Mouse (Mus musculus) stomach, postnatal 0 days (tissue): ENCODE data around the gene Ccdc157. TPM values are rescaled to one million over a fixed set of nuclear protein-coding genes. Genes with fewer than 3 reads are reported as not detected.

Source experiments
- ATAC-seq: fragments of 200-750 bp; cut with Nextera tagmentation; 2 replicates; pipeline ENCODE4 v1.8.0; 2017; ENCODE audit not compliant: low FRiP score, low TSS enrichment
- DNase-seq: peaks from one replicate; pipeline ENCODE4 v3.0.0-alpha.2; 2016; ENCODE audit warnings: low spot score
- H3K27ac ChIP-seq: fragments of 300-500 bp; sonication (generic); replicated peaks from 2 replicates; pipeline ENCODE4 v1.5.1; 2014; ENCODE audit warnings: mild to moderate bottlenecking, control low read depth
- H3K27me3 ChIP-seq: fragments of 300-500 bp; sonication (generic); 2 replicates; pipeline ENCODE4 v1.6.1; 2014; ENCODE audit warnings: low read length; ENCODE audit not compliant: control insufficient read depth, insufficient read depth
- H3K36me3 ChIP-seq: fragments of 300-500 bp; sonication (generic); 2 replicates; pipeline ENCODE4 v1.6.1; 2014; ENCODE audit warnings: low read length, mixed read lengths; ENCODE audit not compliant: control insufficient read depth, insufficient read depth
- H3K4me1 ChIP-seq: fragments of 300-500 bp; sonication (generic); replicated peaks from 2 replicates; pipeline ENCODE4 v1.6.1; 2014; ENCODE audit warnings: antibody characterized with exemption; ENCODE audit not compliant: control insufficient read depth, insufficient read depth
- H3K4me2 ChIP-seq: fragments of 300-500 bp; sonication (generic); replicated peaks from 2 replicates; pipeline ENCODE4 v1.6.1; 2014; ENCODE audit warnings: low read depth, mild to moderate bottlenecking, control low read depth, moderate library complexity
- H3K4me3 ChIP-seq: fragments of 300-500 bp; sonication (generic); 2 replicates; pipeline ENCODE4 v1.5.1; 2014; ENCODE audit warnings: low read depth, low read length, control low read depth
- H3K9ac ChIP-seq: fragments of 300-500 bp; sonication (generic); 2 replicates; pipeline ENCODE4 v1.6.1; 2014; ENCODE audit warnings: mild to moderate bottlenecking, low read length, control low read depth, mixed read lengths
- H3K9me3 ChIP-seq: fragments of 300-500 bp; sonication (generic); 2 replicates; pipeline ENCODE4 v1.6.1; 2016; ENCODE audit warnings: low read length; ENCODE audit not compliant: control insufficient read depth
- CTCF ChIP-seq: IDR thresholded peaks from 2 replicates; pipeline ENCODE4 v1.5.1; 2016; ENCODE audit warnings: antibody characterized with exemption, low read depth, mild to moderate bottlenecking, moderate library complexity
- EP300 ChIP-seq: optimal IDR thresholded peaks from 2 replicates; pipeline ENCODE3; 2016; ENCODE audit warnings: antibody characterized with exemption
- WGBS: fragments of 180-500 bp; shearing (Covaris S2); extraction: QIAGEN DNeasy Blood & Tissue Kit; methylation state at CpG from one replicate; pipeline ENCODE4 v1.1.7; 2014; 5-methylcytosine and 5-hydroxymethylcytosine counted together
- microRNA-seq: library from miRNA; unstranded; fragments of <30 nt; microRNA quantifications from one replicate; pipeline ENCODE4, GENCODE M21; 2016
- polyA plus RNA-seq: library from polyadenylated mRNA; unstranded; fragments of >200 nt; fragmentation: Nextera tagmentation; extraction: Ambion mirVana; gene quantifications from 2 replicates; pipeline ENCODE4 v1.2.1, GENCODE M21; 2015

The Ccdc157 gene
- polyA plus RNA-seq, 1 experiment from 2014 or later: 2.2 TPM

DNA sequence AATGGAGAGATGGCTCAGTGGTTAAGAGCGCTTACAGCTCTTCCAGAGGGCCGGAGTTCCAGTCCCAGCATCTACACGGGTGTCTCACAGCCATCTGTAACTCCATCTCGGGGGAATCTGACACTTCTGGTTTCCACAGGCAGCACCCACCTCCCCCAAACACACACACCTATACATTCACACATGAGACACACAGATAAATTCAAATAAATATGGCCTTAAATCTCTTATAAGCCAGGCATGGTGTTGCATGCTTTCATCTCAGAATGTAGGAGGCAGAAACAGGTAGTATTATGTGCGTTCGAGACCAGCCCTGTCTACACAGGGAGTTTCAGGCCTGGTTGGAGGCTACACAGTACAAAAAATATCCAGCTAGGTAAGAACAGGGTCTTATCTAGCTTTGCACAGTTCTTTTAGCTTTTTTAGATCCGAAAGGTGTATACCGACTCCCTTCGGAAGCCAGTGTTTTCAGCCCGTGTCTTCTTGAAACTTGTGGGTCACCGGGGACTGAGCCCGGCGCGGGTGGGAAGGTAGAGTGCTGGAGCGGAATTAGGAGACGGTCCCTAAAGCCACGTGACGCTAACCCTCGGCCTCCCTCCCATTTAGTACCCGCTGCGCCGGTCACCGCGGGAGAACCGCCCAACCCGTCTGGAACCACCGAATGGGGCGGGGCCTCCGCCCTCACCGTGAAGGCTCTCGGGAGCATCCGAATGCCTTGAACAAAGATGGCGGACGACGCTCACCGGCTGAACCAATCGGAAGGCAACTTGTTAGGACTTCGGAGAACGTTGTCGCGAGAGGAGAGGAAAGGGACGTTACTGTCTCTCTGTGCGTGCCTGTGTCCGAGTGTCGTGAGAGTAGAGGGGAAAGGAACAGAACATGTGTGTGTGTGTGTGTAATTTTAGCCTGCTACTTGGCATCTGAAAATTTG lies 63.8 kb downstream of the Ccdc157 start:
- no peaks in the 10 kb centered on the region for H3K36me3 ChIP-seq
- WGBS: 2% methylated on average over 45 of the region's 45 CpGs
- ATAC-seq (peak; percentile 91), DNase-seq (peak; percentile 98)
- peak overlapping the region; percentile 90 for H3K27ac ChIP-seq
- H3K4me1 ChIP-seq: peaks cover 7% of the 10 kb centered on the region
- peak overlapping the region; percentile 78 for H3K4me2 ChIP-seq
- TF ChIP-seq CTCF (0 out of 2 replicates have a peak, but pooled peaks have one; percentile 1), EP300 (peak; percentile 96)
- H3K4me3 ChIP-seq: peak overlapping the region; percentile 43
- H3K9me3 ChIP-seq: no peaks in the 10 kb centered on the region
- H3K27me3 ChIP-seq: no peaks in the 10 kb centered on the region
- H3K9ac ChIP-seq: peak overlapping the region; percentile 71

DNA sequence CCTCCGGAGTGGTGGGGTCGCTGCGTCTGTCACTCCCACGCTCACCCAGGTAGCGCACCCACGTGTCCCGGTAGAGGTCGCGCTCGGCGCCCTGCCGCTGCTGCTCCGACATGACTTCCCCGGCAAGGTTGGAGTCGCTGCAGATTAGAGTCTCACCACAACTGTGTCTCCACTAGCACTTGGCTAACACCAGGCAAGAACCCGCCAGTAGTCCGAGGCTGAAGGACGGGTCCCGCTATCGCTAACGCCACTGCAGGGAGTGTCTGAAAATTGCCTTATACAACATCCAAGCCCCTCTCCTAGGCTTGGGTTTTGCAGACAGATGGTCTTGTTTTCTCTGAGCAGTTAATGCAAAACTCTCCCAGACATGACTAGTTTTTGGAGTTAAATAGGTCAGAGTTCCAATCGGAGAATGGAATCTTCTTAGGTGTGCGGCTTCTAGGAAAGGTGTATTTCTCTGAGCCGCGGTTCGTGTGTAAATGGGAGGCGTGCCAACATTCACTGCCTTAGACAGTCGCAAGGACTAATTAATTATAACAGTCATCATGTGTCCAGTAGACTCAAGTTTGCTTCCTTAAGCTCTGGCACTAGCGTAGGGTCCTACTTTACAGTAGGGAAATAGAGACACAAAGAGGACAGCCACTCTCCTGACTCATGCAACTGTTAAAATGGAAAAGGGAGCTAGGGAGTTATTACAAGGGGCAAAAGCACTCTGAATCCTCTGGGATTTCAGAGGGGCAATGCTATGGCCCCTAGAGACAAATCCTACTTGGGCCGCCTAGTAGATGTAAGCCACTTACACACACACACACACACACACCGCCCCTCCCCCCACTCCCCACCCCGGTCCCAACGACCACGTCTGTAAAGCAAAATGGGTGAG lies 64.7 kb downstream of the Ccdc157 start, which contains the start of gene Mtfp1:
TSS of gene Mtfp1 (minus strand) at position 275 of the 883 bp plus-strand sequence.
- Histone ChIP-seq H3K36me3 (no peaks in the 10 kb centered on the region), H3K27me3 (no peaks in the 10 kb centered on the region), H3K4me2 (peak within 1 kb of the TSS; percentile 78), H3K27ac (peak within 1 kb of the TSS; percentile 86), H3K9ac (peak within 1 kb of the TSS; percentile 61), H3K4me3 (peak within 1 kb of the TSS; percentile 53), H3K4me1 (peaks cover 7% of the 10 kb centered on the region), H3K9me3 (no peaks in the 10 kb centered on the region)
- ATAC-seq (no peak), DNase-seq (peak; percentile 68)
- WGBS: 4% methylated on average over 31 of the region's 34 CpGs
- TF ChIP-seq EP300 (no peak), CTCF (peak; percentile 40)

DNA sequence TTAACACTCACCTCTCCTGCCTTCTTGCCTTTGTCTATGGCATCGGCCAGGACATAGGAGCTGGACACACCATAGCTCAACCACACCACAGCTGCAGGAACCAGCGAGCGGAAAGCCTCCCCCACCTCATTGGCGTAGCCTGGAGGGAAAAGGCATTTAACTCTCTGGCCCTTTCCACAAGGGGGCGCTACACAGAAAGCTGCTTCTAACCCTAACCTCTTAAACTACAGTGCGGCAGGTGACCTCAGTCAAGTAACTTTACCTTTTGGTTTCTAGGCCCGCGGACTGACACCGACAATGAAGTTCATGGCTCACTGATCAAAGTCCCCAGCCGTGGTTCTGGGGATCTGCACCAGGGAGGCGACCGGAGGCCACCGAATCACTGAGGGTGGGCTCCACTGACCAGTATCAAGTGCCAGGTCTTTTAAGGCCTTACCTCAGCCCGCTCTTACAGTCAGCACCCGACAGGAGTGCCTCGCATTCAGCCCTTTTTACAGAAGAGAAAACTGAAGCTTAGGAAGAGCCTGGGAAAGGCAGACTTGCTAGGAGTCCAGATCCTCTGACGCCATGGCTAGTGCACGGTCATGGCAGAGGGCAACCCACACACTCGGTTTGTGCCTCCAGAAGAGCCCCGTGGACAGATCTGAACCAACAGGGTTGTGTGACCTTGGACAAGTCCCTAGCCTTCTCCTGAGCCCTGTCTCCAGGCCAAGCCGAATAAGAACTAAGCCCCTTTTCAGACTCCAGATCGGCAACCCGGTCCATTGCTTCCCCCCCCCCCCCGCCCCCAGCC lies 65.5 kb downstream of the Ccdc157 start:
- Histone ChIP-seq H3K27me3 (no peaks in the 10 kb centered on the region), H3K27ac (peak overlapping the region; percentile 86), H3K36me3 (no peaks in the 10 kb centered on the region), H3K4me3 (peak overlapping the region; percentile 53), H3K4me2 (peak overlapping the region; percentile 78), H3K4me1 (peaks cover 7% of the 10 kb centered on the region), H3K9ac (peak overlapping the region; percentile 61), H3K9me3 (no peaks in the 10 kb centered on the region)
- 8% methylated on average over 23 of the region's 24 CpGs for WGBS
- peak; percentile 55 for ATAC-seq
- peak; percentile 88 for DNase-seq
- no peak for TF ChIP-seq EP300
- peak; percentile 85 for TF ChIP-seq CTCF

DNA sequence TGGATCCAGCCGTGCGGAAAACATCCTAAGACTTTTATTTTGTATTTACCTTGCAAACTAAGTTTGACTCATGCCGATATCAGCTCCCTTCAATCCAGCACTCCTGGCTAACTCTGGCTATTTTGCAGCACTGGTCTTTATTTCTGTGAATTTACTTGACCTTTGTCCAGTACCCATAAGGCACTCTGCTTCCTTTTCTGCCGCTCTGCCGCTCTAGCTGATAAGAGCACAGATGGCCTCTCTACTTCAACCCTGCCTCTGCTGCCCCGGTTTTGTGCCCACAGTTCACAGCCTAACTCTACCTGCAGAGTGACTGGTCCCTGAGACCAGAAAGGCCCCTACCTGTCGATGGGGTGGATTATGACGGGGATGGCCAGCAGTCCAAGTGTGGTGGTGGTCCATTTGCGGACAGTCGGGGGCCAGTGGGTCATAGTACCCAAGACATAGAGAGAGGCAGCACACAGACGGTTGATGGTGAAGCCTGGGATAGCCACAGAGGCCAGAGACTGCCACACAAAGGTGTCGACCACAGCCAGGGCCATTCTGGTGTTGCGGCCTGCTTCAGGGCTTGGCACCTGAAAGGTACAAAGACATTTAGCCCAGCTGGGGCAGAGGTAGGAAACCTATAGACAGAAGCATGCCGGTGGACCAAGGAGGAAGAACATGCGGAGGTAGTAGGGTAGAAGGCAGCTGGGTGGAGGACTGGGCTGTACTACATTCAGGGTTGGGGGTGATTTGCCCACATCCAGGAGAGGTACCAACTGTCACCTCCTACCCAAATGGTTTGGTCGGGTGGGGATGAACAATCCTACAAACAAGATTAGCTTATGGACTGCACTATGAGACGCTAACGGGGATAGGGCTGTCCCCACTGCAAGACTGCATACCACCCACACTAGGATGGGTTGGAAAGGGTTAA lies 66.4 kb downstream of the Ccdc157 start:
- peak overlapping the region; percentile 86 for H3K27ac ChIP-seq
- H3K27me3 ChIP-seq: no peaks in the 10 kb centered on the region
- no peaks in the 10 kb centered on the region for H3K9me3 ChIP-seq
- H3K4me1 ChIP-seq: peaks cover 7% of the 10 kb centered on the region
- peak overlapping the region; percentile 78 for H3K4me2 ChIP-seq
- DNase-seq: peak; percentile 67
- TF ChIP-seq EP300: no peak
- peak; percentile 58 for ATAC-seq
- 64% methylated on average over 18 of the region's 18 CpGs for WGBS
- H3K4me3 ChIP-seq: no peak overlapping the region
- H3K9ac ChIP-seq: no peak overlapping the region
- no peaks in the 10 kb centered on the region for H3K36me3 ChIP-seq

Small RNA genes within 50 kb of the gene (microRNA-seq; reads per million reads assigned to microRNA genes)
- 2.9 reads per million for gene Mir3060

Other genes starting within 250 kb of the Ccdc157 start
- gene Slc35e4, start 245.6 kb downstream of the Ccdc157 start, polyA plus RNA-seq: 7.3 and 7.5 TPM in 2 replicates
- 47.5 and 53.3 TPM in 2 replicates for gene Tcn2, start 228.1 kb downstream of the Ccdc157 start, polyA plus RNA-seq
- gene Pes1, start 196.3 kb downstream of the Ccdc157 start, polyA plus RNA-seq: 41.8 and 42.6 TPM in 2 replicates
- gene 4930556J24Rik, start 183.5 kb downstream of the Ccdc157 start, polyA plus RNA-seq: 0.08 TPM in 1 of 2 replicates, not detected in the other
- 43.4 and 52.0 TPM in 2 replicates for gene Gal3st1, start 176.7 kb downstream of the Ccdc157 start, polyA plus RNA-seq
- 2.5 and 3.8 TPM in 2 replicates for gene Sec14l4, start 128.8 kb downstream of the Ccdc157 start, polyA plus RNA-seq
- 0.12 and 0.15 TPM in 2 replicates for gene Sec14l3, start 95.5 kb downstream of the Ccdc157 start, polyA plus RNA-seq
- 19.0 and 19.1 TPM in 2 replicates for gene Mtfp1, start 64.8 kb downstream of the Ccdc157 start, polyA plus RNA-seq
- gene Sec14l2, start 36.9 kb downstream of the Ccdc157 start, polyA plus RNA-seq: 0.95 and 1.5 TPM in 2 replicates
- gene Rnf215, start 25.1 kb downstream of the Ccdc157 start, polyA plus RNA-seq: 19.6 and 23.2 TPM in 2 replicates
- 16.0 and 16.5 TPM in 2 replicates for gene Sf3a1, start 57 bp upstream of the Ccdc157 start, polyA plus RNA-seq
- 35.1 and 38.5 TPM in 2 replicates for gene Tbc1d10a, start 26.5 kb upstream of the Ccdc157 start, polyA plus RNA-seq
- 9.6 and 9.7 TPM in 2 replicates for gene Castor1, start 57.9 kb upstream of the Ccdc157 start, polyA plus RNA-seq
- 0.05 and 0.11 TPM in 2 replicates for gene Osm, start 76.1 kb upstream of the Ccdc157 start, polyA plus RNA-seq
- gene Lif, start 97.3 kb upstream of the Ccdc157 start, polyA plus RNA-seq: 0.61 and 1.1 TPM in 2 replicates